Mouse (Mus musculus) testis, postnatal 14 days (tissue): ENCODE measurements around the gene Dhh.

Experiments
- DNase-seq: peaks from one replicate; pipeline ENCODE4 v3.0.0; 2021; ENCODE audit warnings: low spot score

Gene Dhh

GRCm38 (mm10) chr15:98851229-98851818, 47.0 kb downstream of the Dhh start:
- DNase-seq: no peak

- no peak for DNase-seq
These were observed 47.7 kb downstream of the Dhh start for GRCm38 (mm10) chr15:98850668-98851067.

- DNase-seq: no peak
These were observed 48.3 kb downstream of the Dhh start for GRCm38 (mm10) chr15:98849956-98850600.

- no peak for DNase-seq
These were observed 49.2 kb downstream of the Dhh start for GRCm38 (mm10) chr15:98849165-98849564.

- no peak for DNase-seq
These were observed 52.2 kb downstream of the Dhh start for GRCm38 (mm10) chr15:98846140-98846539.

GRCm38 (mm10) chr15:98845149-98845548, 53.2 kb downstream of the Dhh start:
- no peak for DNase-seq

- DNase-seq: no peak
These were observed 54.6 kb downstream of the Dhh start for GRCm38 (mm10) chr15:98843595-98844223.
